Mouse (Mus musculus) heart, adult 9 months (tissue): ENCODE measurements around the gene Rad23a.
"Not testable (repeated sequence)": the region's sequence is repeated elsewhere in the genome, so short reads cannot be mapped to it uniquely, and the experiment has no call there.

ENCODE experiments used
- DNase-seq, 2 experiments: peaks; one replicate each; pipeline ENCODE4 v3.0.0; 2022; ENCODE audit warnings: low spot score in 2 of 2

Rad23a gene

GRCm38 (mm10) chr8:84841514-84841913, 1.0 kb upstream of the Rad23a start:
- DNase-seq = no peak

GRCm38 (mm10) chr8:84839875-84840247, 604 bp downstream of the Rad23a start:
- no peak for DNase-seq

- no peak for DNase-seq
These were observed 1.1 kb downstream of the Rad23a start for GRCm38 (mm10) chr8:84839411-84839810.

GRCm38 (mm10) chr8:84838513-84838912, 2.0 kb downstream of the Rad23a start:
- DNase-seq = no peak

GRCm38 (mm10) chr8:84837912-84838470, 2.5 kb downstream of the Rad23a start:
- no peak for DNase-seq

- DNase-seq = no peak
These were observed 3.1 kb downstream of the Rad23a start for GRCm38 (mm10) chr8:84837149-84837911.

- no peak for DNase-seq
These were observed 5.3 kb downstream of the Rad23a start for GRCm38 (mm10) chr8:84834866-84835855.

GRCm38 (mm10) chr8:84834002-84834865, 6.2 kb downstream of the Rad23a start:
- DNase-seq = no peak

GRCm38 (mm10) chr8:84832759-84833742, 7.4 kb downstream of the Rad23a start:
- no peak for DNase-seq

- DNase-seq = peak; percentile 74 to 83
These were observed 8.3 kb downstream of the Rad23a start for GRCm38 (mm10) chr8:84832034-84832717.

GRCm38 (mm10) chr8:84831490-84831889, 9.0 kb downstream of the Rad23a start, which contains the start of gene Gadd45gip1:
Gadd45gip1 (plus strand) TSS chr8:84831522.
- DNase-seq = peak; percentile 49 to 58

GRCm38 (mm10) chr8:84826518-84826917, 13.9 kb downstream of the Rad23a start:
- not testable (repeated sequence) for DNase-seq

- no peak for DNase-seq
These were observed 14.8 kb downstream of the Rad23a start for GRCm38 (mm10) chr8:84825636-84826035.

GRCm38 (mm10) chr8:84823653-84824052, 16.8 kb downstream of the Rad23a start:
- no peak for DNase-seq

GRCm38 (mm10) chr8:84822723-84823122, 17.7 kb downstream of the Rad23a start, which contains the start of gene Dand5:
Dand5 (minus strand) TSS chr8:84822823.
- DNase-seq = no peak

GRCm38 (mm10) chr8:84816117-84816516, 24.3 kb downstream of the Rad23a start:
- no peak for DNase-seq

GRCm38 (mm10) chr8:84815547-84815946, 24.9 kb downstream of the Rad23a start:
- DNase-seq = peak; percentile 91 to 95

- no peak for DNase-seq
These were observed 25.7 kb downstream of the Rad23a start for GRCm38 (mm10) chr8:84814555-84815441.
